Mouse (Mus musculus) Patski (cell line): ENCODE measurements around the gene Plin5. TPM values are rescaled to one million over a fixed set of nuclear protein-coding genes. Genes with fewer than 3 reads are reported as not detected.

Experiments used
- ATAC-seq: fragments of 100-300 bp; one replicate; pipeline ENCODE4 v1.8.0; 2021
- CTCF ChIA-PET: fragments of 350-600 bp; sonication (Branson Sonifier 250); formaldehyde crosslinking; loops from one replicate; lab custom pipeline; 2022; ENCODE audit warnings: inconsistent platforms; lab: Charles Lee
- POLR2A ChIA-PET: fragments of 350-600 bp; sonication (Branson Sonifier 250); formaldehyde crosslinking; loops from one replicate; lab custom pipeline; 2022; ENCODE audit warnings: antibody characterized with exemption, inconsistent platforms; lab: Charles Lee
- DNase-seq: peaks from one replicate; pipeline ENCODE4 v3.0.0-alpha.2; 2011; ENCODE audit warnings: low read depth, low spot score
- H3K27me3 ChIP-seq: fragments of 371-371 bp; one replicate; pipeline ENCODE4 v1.5.1; 2021
- CTCF ChIP-seq: fragments of 100-300 bp; IDR thresholded peaks from one replicate; pipeline ENCODE4 v1.5.1; 2021
- in situ Hi-C: fragments of 300-500 bp; cut with MboI; formaldehyde crosslinking; loops from 3 replicates; pipeline ENCODE4 v1.11.1; 2018; ENCODE audit warnings: low pct_unique_long_range_greater_than_20kb, mixed read lengths
- polyA plus RNA-seq: library from polyadenylated mRNA; unstranded; gene quantifications from one replicate; pipeline ENCODE4 v1.2.3, GENCODE M21; 2021

Gene Plin5
- polyA plus RNA-seq, result 0.55 TPM

- in situ Hi-C loops, result no loop called here
Observed at GRCm38 (mm10) chr17:56117251-56117710, at the start of gene Plin5. TSS of gene Plin5 (minus strand) at chr17:56117596.

DNA sequence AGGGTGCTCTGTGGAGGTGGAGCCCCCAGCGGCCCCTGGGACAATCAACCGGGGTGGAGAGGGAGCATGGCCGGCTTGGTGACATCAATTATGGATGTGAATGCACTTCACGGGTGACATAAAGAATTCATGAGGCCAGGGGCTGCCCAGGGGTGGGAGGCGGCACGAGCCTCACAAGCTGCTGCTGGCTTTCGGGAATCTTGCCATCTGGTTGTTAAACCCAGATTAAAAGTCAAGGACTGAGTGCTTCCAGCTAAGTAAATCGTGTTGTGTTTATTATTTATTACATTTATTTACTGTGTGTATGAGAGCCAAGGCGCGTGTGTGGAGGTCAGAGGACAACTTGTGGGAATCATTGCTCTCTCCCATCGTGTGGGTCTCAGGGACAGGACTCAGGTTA, 48.3 kb upstream of the Plin5 start:
- ChIA-PET POLR2A (no interaction called here), CTCF (no interaction called here)
- in situ Hi-C loops, result no loop called here
- DNase-seq (no peak), ATAC-seq (no peak)
- TF ChIP-seq CTCF, result no peak
- H3K27me3 ChIP-seq, result no peaks in the 10 kb centered on the region

More at GRCm38 (mm10) chr17:56117251-56117710, at the start of gene Plin5:
- DNase-seq (no peak), ATAC-seq (no peak)
- TF ChIP-seq CTCF, result no peak
- ChIA-PET CTCF (interaction anchor here (1.6 kb wide), 1 partner anchor 16 kb away, joined by 3 read pairs; no protein-coding TSS in a partner anchor), POLR2A (no interaction called here)
- H3K27me3 ChIP-seq, result peaks cover 22% of the 10 kb centered on the region

DNA sequence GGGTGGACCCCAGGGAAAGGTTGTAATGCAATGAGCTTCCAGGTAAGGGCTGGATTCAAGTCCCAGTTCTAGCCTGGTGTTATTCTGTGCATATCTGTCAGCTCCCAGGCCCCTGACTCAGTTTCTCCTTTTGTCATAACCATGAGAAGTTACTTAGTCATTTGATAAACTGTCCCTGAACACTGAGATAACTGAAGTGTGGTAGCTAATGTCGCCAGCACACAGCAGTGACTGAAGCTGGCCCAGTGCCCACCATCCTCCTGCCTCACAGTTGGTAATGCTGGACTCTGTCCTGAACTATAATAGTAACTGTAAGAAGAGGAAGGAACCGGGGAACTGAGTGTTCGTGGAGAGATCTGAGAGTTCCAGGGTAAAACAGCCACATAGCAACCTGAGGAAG, 47.1 kb upstream of the Plin5 start:
- no peak for ATAC-seq
- H3K27me3 ChIP-seq, result no peaks in the 10 kb centered on the region
- in situ Hi-C loops, result loop anchor here (5.0 kb wide), 1 partner anchor 37 kb away; no protein-coding TSS in a partner anchor
- CTCF ChIA-PET, result no interaction called here
- POLR2A ChIA-PET, result interaction anchor here (1.1 kb wide), 1 partner anchor 12 kb away, joined by 3 read pairs; no protein-coding TSS in a partner anchor
- no peak for DNase-seq
- no peak for TF ChIP-seq CTCF

DNA sequence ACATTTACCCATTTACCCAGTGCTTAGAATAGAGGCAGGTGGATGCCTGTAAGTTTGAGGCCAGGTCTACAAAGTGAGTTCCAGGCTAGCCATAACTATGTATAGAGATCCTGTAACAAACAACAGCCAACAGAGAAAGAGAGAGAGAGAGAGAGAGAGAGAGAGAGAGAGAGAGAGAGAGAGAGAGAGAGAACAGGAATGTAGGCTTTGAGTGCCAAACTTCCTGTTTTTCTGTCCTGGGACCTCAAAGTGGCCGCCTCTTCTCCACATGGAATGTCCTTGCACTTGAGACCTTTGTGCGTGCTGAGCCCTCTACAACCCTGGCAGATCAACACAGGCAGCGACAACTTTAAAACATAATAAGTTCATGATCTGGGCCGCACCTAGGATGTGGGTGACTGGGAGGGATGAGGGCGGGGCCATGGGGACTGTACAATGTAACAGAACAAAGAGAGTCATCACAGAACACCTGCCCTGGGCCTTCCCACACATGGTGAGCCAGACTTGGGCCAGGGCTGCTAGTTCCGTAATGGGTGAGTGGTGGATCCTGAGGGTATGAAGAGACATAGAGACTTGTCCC, 46.2 kb upstream of the Plin5 start:
- TF ChIP-seq CTCF, result no peak
- DNase-seq (no peak), ATAC-seq (no peak)
- ChIA-PET POLR2A (interaction anchor here (1.1 kb wide), 1 partner anchor 13 kb away, joined by 3 read pairs; no protein-coding TSS in a partner anchor), CTCF (no interaction called here)
- in situ Hi-C loops, result loop anchor here (5.0 kb wide), 1 partner anchor 36 kb away; no protein-coding TSS in a partner anchor
- H3K27me3 ChIP-seq, result no peaks in the 10 kb centered on the region

GRCm38 (mm10) chr17:56162231-56162774, 44.9 kb upstream of the Plin5 start, which contains the start of gene Tnfaip8l1:
TSS of gene Tnfaip8l1 (plus strand) at chr17:56162477.
- ChIA-PET POLR2A (no interaction called here), CTCF (no interaction called here)
- TF ChIP-seq CTCF, result no peak
- in situ Hi-C loops, result loop anchor here (5.0 kb wide), 1 partner anchor 35 kb away; no protein-coding TSS in a partner anchor
- ATAC-seq (peak; percentile 98), DNase-seq (peak; percentile 49)
- peaks cover 13% of the 10 kb centered on the region for H3K27me3 ChIP-seq

DNA sequence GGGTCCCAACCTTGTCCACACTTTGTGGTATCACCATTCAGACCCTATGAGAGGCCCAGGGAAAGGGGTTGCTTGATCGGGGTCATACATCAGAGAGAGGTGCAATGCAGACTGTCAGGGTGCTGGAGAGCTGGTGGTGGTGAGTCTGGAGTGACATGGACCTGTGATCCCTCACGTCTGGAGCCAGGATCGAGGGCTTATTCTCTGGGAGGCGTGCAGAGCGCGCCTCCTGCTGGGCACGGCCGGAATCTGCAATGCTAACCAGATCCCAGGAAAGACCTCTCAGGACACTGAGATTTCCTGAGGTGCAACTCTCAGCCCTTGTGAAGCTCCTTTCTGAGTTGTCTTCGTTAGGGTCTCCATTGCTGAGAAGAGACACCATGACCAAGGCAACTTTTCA, 42.3 kb upstream of the Plin5 start:
- no peak for DNase-seq
- H3K27me3 ChIP-seq, result peaks cover 22% of the 10 kb centered on the region
- no peak for ATAC-seq
- TF ChIP-seq CTCF, result no peak
- in situ Hi-C loops, result loop anchor here (5.0 kb wide), 1 partner anchor 32 kb away; no protein-coding TSS in a partner anchor
- POLR2A ChIA-PET, result no interaction called here
- CTCF ChIA-PET, result interaction anchor here (0.8 to 1.7 kb wide), 13 partner anchors 10 to 96 kb away, joined by 3 to 12 read pairs (median 4); partner anchors contain the start of gene Lrg1

DNA sequence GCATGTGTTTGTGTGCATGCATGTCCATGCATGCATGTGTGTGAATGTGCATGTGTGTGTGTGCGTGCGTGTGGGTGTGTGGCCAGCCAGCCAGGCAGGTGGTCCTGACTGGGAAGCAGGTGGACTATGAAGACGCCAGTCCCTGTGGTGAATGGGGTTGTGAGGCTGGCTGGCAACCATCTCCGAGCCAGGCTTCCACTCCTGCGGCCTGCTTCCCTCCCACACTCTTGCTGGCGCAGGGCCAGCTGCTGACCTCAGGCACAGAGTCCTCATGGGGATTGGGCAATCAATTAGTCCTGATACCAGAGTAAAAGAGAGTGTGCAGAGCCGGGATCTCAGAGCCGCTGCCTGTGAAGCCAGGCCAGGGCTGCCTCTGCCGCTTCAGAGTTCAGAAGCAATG, 36.2 kb upstream of the Plin5 start:
- no peak for TF ChIP-seq CTCF
- peak; percentile 27 for DNase-seq
- ChIA-PET POLR2A (no interaction called here), CTCF (interaction anchor here (1.0 kb wide), 1 partner anchor 53 kb away, joined by 3 read pairs; no protein-coding TSS in a partner anchor)
- peaks cover 58% of the 10 kb centered on the region for H3K27me3 ChIP-seq
- in situ Hi-C loops, result no loop called here
- ATAC-seq, result peak; percentile 68

DNA sequence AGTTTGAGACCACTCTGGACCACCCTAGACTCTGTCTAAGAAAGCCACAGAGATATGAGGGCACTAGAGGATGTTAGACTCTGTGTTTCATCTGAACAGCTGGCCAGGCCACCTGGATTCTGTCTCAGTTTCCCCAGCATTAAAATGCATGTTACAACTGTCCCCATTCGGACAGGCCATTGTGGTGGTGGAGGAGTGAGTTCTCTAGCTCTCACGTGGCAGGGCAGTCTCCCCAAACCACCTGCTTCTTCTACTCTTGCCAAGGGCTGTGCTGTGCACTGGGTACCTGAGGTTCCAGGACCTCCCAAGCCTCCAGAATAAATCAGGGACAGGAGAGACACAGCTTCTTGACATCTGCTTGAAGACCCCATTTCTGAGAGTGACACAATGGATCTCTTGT, 32.5 kb upstream of the Plin5 start:
- peaks cover 67% of the 10 kb centered on the region for H3K27me3 ChIP-seq
- DNase-seq (no peak), ATAC-seq (no peak)
- no peak for TF ChIP-seq CTCF
- in situ Hi-C loops, result no loop called here
- POLR2A ChIA-PET, result no interaction called here
- CTCF ChIA-PET, result interaction anchor here (1.0 to 1.4 kb wide), 4 partner anchors 10 to 19 kb away, joined by 3 to 5 read pairs (median 4); no protein-coding TSS in a partner anchor

DNA sequence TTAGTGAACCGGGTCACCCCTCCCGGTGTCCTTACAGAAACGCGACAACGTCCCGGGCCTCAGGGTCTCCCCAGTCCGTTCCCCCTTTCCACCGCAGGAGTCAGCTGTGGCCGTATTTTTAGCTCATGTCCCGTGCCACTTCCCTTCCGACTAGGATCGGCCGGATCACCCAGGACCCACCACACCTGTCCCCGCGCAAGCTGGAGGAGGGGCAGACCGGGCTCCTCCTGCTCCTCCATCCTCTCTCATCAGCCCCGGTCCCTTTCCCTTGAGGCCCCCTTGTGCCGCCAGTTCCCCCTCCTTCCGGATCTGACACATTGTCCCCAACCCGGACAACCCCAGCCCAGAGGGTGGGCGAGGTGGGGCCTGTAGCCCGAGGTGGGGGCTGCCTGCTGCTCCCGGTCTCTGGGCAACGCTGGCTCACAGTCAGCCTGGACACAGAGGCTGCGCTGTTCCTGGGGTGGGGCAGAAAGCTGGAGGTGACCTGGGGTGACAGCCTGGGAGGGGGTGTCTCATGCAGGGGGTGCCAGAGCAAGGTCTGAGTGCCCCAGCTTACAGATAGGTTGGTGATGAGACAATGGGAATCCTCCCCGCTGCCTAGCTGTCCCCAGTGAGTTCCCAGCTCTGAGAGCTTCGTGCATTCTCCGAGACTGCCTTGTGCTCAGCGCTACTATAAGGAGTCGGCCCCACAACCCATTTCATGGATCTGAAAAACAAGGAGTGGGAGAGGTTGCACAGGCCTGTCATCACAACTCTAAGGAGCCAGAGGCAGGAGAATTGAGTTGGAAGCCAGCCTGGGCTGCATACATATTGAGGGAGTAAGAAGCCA, 31.6 kb upstream of the Plin5 start:
- in situ Hi-C loops, result no loop called here
- CTCF ChIA-PET, result interaction anchor here (1.4 kb wide), 3 partner anchors 11 to 18 kb away, joined by 3 to 5 read pairs (median 4); no protein-coding TSS in a partner anchor
- TF ChIP-seq CTCF, result no peak
- ATAC-seq, result no peak
- H3K27me3 ChIP-seq, result peaks cover 75% of the 10 kb centered on the region
- no peak for DNase-seq
- POLR2A ChIA-PET, result no interaction called here

DNA sequence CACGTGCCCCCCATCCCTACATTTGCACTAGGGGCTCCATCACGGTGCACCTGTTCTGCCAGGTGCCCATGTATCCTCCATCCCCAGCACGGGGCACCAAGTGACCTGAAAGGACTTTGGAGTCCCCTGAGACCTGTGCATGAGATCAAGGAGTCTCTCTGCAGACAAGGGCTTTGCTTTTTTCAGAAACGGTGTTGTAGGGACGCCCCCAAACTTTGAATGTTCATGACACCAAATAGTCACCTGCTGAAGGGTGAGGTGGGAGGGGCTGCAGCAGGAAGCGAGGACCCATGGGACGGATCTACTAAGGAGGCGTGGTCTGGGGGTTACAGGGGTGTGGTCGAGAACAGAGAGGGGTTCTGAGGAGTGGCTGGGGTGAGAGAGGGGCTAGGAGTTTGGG, 30.9 kb upstream of the Plin5 start:
- ChIA-PET CTCF (no interaction called here), POLR2A (no interaction called here)
- peaks cover 82% of the 10 kb centered on the region for H3K27me3 ChIP-seq
- no peak for ATAC-seq
- in situ Hi-C loops, result no loop called here
- DNase-seq, result no peak
- no peak for TF ChIP-seq CTCF
